9 mouse cellular contexts compared by ENCODE assay signal in genomic region chr5:121972680-121973192, GRCm38 (mm10).
DNase-seq lines count a peak whose midpoint lies in the region; ATAC-seq and TF ChIP-seq lines count a peak whose summit lies in the region.
"Had no signal": no experiment of that assay in that cellular context is flagged by ENCODE, and none has a peak within 500 bp of the region (broad histone marks: within the 10 kb centered on the region; RNA-seq: fewer than 3 reads in every experiment).

No protein-coding gene starts in this region.

- peak overlapping the region; percentile 18; the same call in 1 of the 2 replicates for H3K4me2 ChIP-seq in hindbrain, embryonic 12.5 days (replicated peaks)
- H3K4me2 ChIP-seq in midbrain, embryonic 15.5 days, result peak overlapping the region; percentile 13; the same call in 1 of the 2 replicates

- no peaks in the 10 kb centered on the region for H3K9me3 ChIP-seq in hindbrain, embryonic 12.5 days (replicated peaks)
- no peaks in the 10 kb centered on the region for H3K9me3 ChIP-seq in midbrain, embryonic 15.5 days

- WGBS in kidney, adult 2 months, result 39% methylated on average over 23 of the region's 23 CpGs
- 22% methylated on average over 23 of the region's 23 CpGs for WGBS in hindbrain, embryonic 12.5 days
- 30% methylated on average over 23 of the region's 23 CpGs for WGBS in midbrain, embryonic 15.5 days

- TF ChIP-seq POLR2A in kidney, adult 2 months (IDR thresholded peaks at IDR 0.05; ENCODE audit: low read depth, low read length), result no peak

- no peaks in the 10 kb centered on the region for H3K27me3 ChIP-seq in kidney, adult 2 months (replicated peaks; ENCODE audit: control insufficient read depth, insufficient read depth, low read length)
- H3K27me3 ChIP-seq in hindbrain, embryonic 12.5 days, result 0 out of 2 replicates have a peak, but pooled peaks cover 3% of the 10 kb centered on the region
- no peaks in the 10 kb centered on the region for H3K27me3 ChIP-seq in midbrain, embryonic 15.5 days (replicated peaks)

- TF ChIP-seq CTCF in kidney, adult 2 months (conservative IDR thresholded peaks at IDR 0.05; ENCODE audit: insufficient read depth, insufficient read length, low read depth, low read length), result no peak

- peak; percentile 3 for DNase-seq in kidney, adult 2 months
- DNase-seq in kidney, postnatal 25 days, result no peak
- DNase-seq in adrenal gland, postnatal 25 days, result peak; percentile 55
- no peak for DNase-seq in Muller cell, postnatal 12 days (ENCODE audit: inconsistent ontology term)
- no peak for DNase-seq in heart, postnatal 36 days

- H3K27ac ChIP-seq in kidney, adult 2 months (ENCODE audit: insufficient read depth, low read depth, low read length), result no peak overlapping the region
- H3K27ac ChIP-seq in hindbrain, embryonic 12.5 days, result peak overlapping the region; percentile 69
- H3K27ac ChIP-seq in midbrain, embryonic 15.5 days, result 0 out of 2 replicates have a peak overlapping the region, but pooled peaks have one; percentile 5

- H3K4me1 ChIP-seq in kidney, adult 2 months (ENCODE audit: control insufficient read depth, insufficient read depth, low read length), result no peaks in the 10 kb centered on the region
- peaks cover 44% of the 10 kb centered on the region for H3K4me1 ChIP-seq in hindbrain, embryonic 12.5 days
- peaks cover 38% of the 10 kb centered on the region for H3K4me1 ChIP-seq in midbrain, embryonic 15.5 days

- no peaks in the 10 kb centered on the region for H3K36me3 ChIP-seq in kidney, adult 2 months (ENCODE audit: control insufficient read depth, insufficient read depth, low read length)
- no peaks in the 10 kb centered on the region for H3K36me3 ChIP-seq in hindbrain, embryonic 12.5 days
- no peaks in the 10 kb centered on the region for H3K36me3 ChIP-seq in midbrain, embryonic 15.5 days (replicated peaks)

- ATAC-seq in hindbrain, embryonic 12.5 days (ENCODE audit: low FRiP score), result peak; percentile 66
- 0 out of 2 replicates have a peak, but pooled peaks have one; percentile 13 for ATAC-seq in midbrain, embryonic 15.5 days (replicated peaks)
- ATAC-seq in granulocyte monocyte progenitor cell, adult 5-6 weeks (replicated peaks; ENCODE audit: poor library complexity, severe bottlenecking), result no peak
- ATAC-seq: Patski had no signal

- no peak overlapping the region for H3K9ac ChIP-seq in hindbrain, embryonic 12.5 days
- H3K9ac ChIP-seq in midbrain, embryonic 15.5 days, result no peak overlapping the region

- intact Hi-C loops in heart, postnatal 36 days (cut with DNase I), result no loop called here

- H3K4me3 ChIP-seq in kidney, adult 2 months (ENCODE audit: insufficient read depth, low read depth, low read length), result no peak overlapping the region
- H3K4me3 ChIP-seq in hindbrain, embryonic 12.5 days, result no peak overlapping the region
- no peak overlapping the region for H3K4me3 ChIP-seq in midbrain, embryonic 15.5 days

Comparison
In these comparisons a context has a peak if more than half of its experiments do, and no peak if none do; other contexts are left out.
1. DNase-seq: peak in kidney, adult 2 months (single experiment) and adrenal gland, postnatal 25 days (single experiment); none in kidney, postnatal 25 days (0 of 2), Muller cell, postnatal 12 days (single experiment) and heart, postnatal 36 days (0 of 2).